Mouse (Mus musculus) spleen, postnatal 4 days (tissue): ENCODE results near the gene Chrnb1.

Source experiments
- DNase-seq, 2 experiments: peaks; one replicate each; pipeline ENCODE4 v3.0.0; 2022; ENCODE audit warnings: low spot score in 2 of 2

Gene Chrnb1

GRCm38 (mm10) chr11:69777504-69778257 is 18.1 kb downstream of the Chrnb1 start:
- DNase-seq = peak in 1 of 2 experiments; percentile 64

GRCm38 (mm10) chr11:69776488-69776887 is 19.3 kb downstream of the Chrnb1 start:
- peak in 1 of 2 experiments; percentile 62 for DNase-seq

GRCm38 (mm10) chr11:69775716-69776115 is 20.0 kb downstream of the Chrnb1 start:
- DNase-seq = no peak

GRCm38 (mm10) chr11:69774961-69775360 is 20.8 kb downstream of the Chrnb1 start:
- DNase-seq = no peak

GRCm38 (mm10) chr11:69767625-69767909 is 28.2 kb downstream of the Chrnb1 start:
- no peak for DNase-seq

DNA sequence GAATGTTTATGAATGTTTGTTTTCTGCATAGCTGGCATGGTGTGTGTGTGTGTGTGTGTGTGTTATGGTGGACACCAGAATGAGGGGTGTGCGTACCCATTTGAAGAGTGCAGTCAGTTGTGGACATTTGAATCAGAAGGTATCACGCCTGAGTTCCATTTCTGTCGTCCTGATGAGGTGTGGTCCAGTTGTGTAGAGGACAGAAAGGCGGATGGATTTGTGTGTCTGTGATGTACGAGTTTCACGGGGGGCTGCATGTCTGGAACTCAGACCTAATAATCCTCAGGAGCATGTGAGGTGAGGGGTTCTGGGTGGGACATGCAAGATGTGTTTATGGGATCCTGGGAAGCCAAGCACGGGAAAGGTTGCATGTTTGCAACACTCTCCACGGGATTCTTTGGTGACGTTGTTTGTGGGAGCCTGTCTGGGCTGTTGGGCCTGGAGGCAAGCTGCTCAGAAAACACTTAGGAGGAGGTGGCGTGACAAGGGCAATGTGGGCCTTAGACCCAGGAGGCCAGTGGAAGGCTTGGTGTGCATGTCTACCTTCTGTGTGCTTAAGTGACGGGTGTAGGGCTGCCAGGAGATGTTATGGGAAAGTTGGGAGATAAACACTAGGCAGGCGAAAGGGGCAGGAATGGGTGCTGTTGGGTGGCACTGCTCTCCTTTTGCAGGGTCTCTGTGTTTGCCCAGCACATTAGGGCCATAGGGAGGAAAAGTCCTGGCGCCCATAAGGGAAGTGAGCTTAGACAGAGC is 28.7 kb downstream of the Chrnb1 start:
- DNase-seq = no peak

DNA sequence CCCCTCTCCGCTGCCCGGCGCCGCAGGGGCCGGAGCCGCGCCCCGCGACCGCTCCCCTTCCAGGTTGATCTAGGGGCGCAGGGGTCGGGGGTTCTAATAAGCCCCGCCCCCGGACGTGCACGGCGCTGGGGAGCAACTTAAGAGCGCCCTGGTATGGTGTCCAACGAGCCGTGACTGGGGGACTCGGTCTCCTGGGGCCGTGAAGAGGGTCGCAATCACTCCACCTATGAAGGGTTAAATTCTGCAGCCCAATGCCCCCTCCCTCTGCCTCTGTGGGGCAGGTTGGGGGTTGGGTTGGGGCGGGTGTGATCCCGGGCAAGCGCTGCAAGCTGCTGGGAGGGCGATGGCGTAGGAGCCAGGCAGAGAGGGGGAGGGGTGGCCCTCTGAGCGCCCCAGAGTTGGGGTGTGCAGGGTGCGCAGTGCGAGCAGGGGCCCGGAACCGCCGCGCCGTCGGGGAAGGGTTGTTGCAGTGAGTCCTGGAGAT is 29.6 kb downstream of the Chrnb1 start:
- DNase-seq = peak; percentile 70 to 85

- peak; percentile 38 to 73 for DNase-seq
Measured at GRCm38 (mm10) chr11:69765221-69766125, 30.3 kb downstream of the Chrnb1 start, which contains the start of gene Zbtb4. Gene Zbtb4 (plus strand): TSS chr11:69765912.

DNA sequence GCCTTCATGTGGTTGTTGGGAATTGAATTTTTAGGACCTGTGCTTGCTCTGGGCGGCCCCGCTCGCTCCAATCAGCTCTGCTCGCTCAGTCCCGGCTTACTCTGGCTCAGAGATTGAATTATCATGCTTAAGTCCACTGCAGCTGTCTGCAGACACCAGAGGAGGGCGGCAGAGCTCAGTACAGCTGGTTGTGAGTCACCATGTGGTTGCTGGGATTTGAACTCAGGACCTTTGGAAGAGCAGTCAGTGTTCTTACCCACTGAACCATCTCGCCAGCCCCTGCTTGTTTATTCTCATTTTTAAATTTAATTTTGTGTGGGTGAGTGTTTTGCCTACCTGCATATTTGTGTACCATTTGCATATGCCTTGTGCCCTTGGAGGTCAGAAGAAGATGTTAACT is 32.2 kb downstream of the Chrnb1 start:
- no peak for DNase-seq

- DNase-seq = no peak
Measured at GRCm38 (mm10) chr11:69761868-69762267, 33.9 kb downstream of the Chrnb1 start, which contains the start of gene Slc35g3. Gene Slc35g3 (minus strand): TSS chr11:69761968.

GRCm38 (mm10) chr11:69760901-69761200 is 34.9 kb downstream of the Chrnb1 start:
- DNase-seq = no peak

- DNase-seq = no peak
Measured at GRCm38 (mm10) chr11:69760160-69760900, 35.4 kb downstream of the Chrnb1 start.

DNA sequence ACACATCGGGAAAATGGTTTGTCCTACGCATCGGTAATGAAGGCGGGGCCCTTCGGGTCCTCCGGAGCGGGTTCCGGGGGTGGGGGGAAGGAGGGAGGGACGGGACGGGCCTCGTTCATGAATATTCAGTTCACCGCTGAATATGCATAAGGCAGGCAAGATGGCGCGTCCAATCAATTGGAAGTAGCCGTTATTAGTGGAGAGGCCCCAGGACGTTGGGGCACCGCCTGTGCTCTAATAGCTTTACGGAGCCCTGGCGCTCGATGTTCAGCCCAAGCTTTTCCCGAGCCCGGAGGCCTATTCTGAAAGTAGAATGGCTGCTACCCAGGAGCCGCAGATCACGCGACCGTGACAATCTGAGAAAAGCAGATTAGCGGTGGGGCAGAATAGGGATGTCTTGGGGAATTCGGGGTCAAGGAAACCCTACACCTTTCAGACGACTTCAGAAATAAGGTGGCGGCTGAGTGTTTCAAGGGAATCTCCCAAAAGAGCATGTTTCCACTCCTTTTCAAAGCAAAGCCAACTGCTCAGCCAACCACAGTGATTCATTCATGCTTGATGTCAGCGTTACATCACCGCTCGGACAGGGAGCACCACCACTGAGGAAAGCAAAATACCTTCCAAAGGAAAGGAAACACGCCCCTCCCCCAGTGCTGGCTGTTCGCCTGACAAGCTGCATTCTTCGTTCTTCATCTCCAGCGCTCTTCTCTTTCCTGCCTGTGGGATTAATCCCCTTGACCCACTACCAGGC is 36.6 kb downstream of the Chrnb1 start:
- peak; percentile 86 to 88 for DNase-seq

DNA sequence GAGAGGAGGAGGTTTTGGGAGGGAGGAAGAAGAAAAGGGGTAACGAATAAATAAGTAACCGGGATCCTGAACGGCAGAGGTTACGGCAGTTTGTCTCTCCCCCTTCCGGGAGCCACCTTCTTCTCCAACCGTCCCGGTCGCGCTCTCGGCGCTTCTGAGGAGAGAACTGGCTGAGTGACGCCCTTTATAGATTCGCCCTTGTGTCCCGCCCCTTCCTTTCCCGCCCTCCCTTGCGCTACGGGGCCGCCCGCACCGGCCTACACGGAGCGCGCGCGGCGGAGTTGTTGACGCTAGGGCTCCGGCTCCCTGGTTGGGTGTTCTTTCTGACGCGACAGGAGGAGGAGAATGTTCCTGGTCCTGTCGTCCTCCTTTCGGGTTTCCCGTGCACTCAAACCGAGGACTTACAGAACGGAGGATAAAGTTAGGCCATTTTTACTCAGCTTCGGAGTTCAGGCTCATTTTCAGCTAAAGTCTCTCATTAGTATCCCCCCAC is 37.2 kb downstream of the Chrnb1 start, which contains the start of gene Polr2a:
Gene Polr2a, minus strand, starts transcription at position 160 of the 493 bp plus-strand sequence.
- peak; percentile 98 to 99 for DNase-seq

- peak; percentile 96 to 98 for DNase-seq
Measured at GRCm38 (mm10) chr11:69758090-69758456, 37.7 kb downstream of the Chrnb1 start.

- no peak for DNase-seq
Measured at GRCm38 (mm10) chr11:69757303-69758089, 38.2 kb downstream of the Chrnb1 start.

DNA sequence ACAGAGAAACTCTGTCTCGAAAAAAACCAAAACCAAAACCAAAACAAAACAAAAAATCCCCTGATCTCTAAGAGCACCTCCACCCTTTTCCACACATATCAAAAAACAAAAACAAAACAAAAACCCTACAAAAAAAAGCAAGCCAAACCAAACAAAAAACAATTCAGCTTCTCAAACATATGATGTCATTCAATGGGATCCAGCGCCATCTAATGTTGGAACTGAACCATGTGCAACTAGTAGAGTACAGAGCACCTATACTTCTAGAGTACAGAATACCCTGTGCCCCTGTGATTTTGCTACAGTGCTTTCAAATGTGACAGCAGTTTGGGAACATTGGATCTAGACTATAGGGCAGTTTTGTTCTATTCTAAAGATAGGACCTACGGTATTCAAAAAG is 41.0 kb downstream of the Chrnb1 start:
- no peak for DNase-seq

- no peak for DNase-seq
Measured at GRCm38 (mm10) chr11:69754233-69754632, 41.5 kb downstream of the Chrnb1 start.

DNA sequence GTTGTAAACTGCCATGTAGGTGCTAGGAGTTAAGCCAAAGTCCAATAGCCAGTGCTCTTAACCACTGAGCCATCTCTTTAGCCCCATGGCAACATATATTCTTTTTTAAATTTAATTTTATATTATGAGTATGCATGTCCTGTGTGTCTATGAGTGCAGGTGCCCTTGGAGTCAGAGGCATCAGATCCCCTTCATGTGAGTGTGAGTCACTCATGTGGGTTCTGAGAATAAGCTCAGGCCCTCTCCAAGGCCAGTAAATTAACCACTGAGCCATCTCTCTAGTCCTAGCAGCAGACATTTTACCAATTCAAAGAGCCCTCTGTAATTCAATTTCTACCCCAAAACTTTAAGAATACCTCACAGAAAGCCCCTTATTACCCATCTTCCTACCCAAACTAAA is 43.1 kb downstream of the Chrnb1 start:
- no peak for DNase-seq

DNA sequence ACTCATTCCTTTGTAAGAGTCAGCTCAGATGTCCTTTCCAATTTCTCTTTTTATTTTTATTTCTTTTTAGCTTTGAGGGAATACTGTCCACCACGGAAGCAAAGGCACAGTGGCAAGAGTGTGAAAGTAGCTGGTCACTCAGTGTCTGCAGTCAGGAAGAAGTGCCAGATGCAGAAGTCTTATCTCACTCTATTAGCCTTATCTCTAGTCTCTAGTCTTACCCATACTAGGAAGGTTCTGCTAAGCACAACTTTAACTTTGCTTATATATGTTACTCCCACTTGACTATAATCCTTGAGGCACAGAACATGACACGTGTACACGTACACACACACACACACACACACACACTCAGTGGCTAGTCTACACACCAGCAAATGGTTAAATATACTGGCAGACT is 44.1 kb downstream of the Chrnb1 start:
- no peak for DNase-seq
